Mouse (Mus musculus): ENCODE results near the gene Hoxb8. TPM values are rescaled to one million over a fixed set of nuclear protein-coding genes. Genes with fewer than 3 reads are reported as not detected.

Gene Hoxb8
- polyA plus RNA-seq, 2 experiments: 0.43 to 2.1 TPM

GRCm38 (mm10) chr11:96311520-96312417 is 30.1 kb downstream of the Hoxb8 start:
- Histone ChIP-seq H3K9ac (ENCODE audit: low read depth, low read length, severe bottlenecking) (no peak overlapping the region), H3K9me3 (ENCODE audit: control insufficient read depth, low read length) (no peaks in the 10 kb centered on the region), H3K27me3 (ENCODE audit: control insufficient read depth, insufficient read depth, low read length) (peaks cover 100% of the 10 kb centered on the region), H3K27ac (replicated peaks; ENCODE audit: low read depth, low read length) (no peak overlapping the region), H3K4me2 (replicated peaks; ENCODE audit: low read depth, low read length, severe bottlenecking) (peak overlapping the region; percentile 31), H3K4me1 (ENCODE audit: control insufficient read depth, insufficient read depth, low read length) (no peaks in the 10 kb centered on the region), H3K36me3 (ENCODE audit: control insufficient read depth, insufficient read depth, low read length) (no peaks in the 10 kb centered on the region), H3K4me3 (replicated peaks; ENCODE audit: low read length) (peak overlapping the region; percentile 25)
- ATAC-seq (ENCODE audit: low FRiP score, low read depth) (peak; percentile 84), DNase-seq (ENCODE audit: low spot score) (peak; percentile 82)
- 1% methylated on average over 31 of the region's 31 CpGs for WGBS
- no peak for TF ChIP-seq POLR2A (IDR thresholded peaks at IDR 0.05; ENCODE audit: borderline replicate concordance, extremely low read depth, insufficient read depth, insufficient read length)

GRCm38 (mm10) chr11:96313134-96313533 is 31.4 kb downstream of the Hoxb8 start:
- H3K4me2 ChIP-seq (replicated peaks; ENCODE audit: low read depth, low read length, severe bottlenecking): no peak overlapping the region
- ATAC-seq (ENCODE audit: low FRiP score, low read depth) (no peak), DNase-seq (ENCODE audit: low spot score) (no peak)
- no peak overlapping the region for H3K4me3 ChIP-seq (replicated peaks; ENCODE audit: low read length)
- no peak overlapping the region for H3K27ac ChIP-seq (replicated peaks; ENCODE audit: low read depth, low read length)
- no peak for TF ChIP-seq POLR2A (IDR thresholded peaks at IDR 0.05; ENCODE audit: borderline replicate concordance, extremely low read depth, insufficient read depth, insufficient read length)
- no peaks in the 10 kb centered on the region for H3K9me3 ChIP-seq (ENCODE audit: control insufficient read depth, low read length)
- H3K4me1 ChIP-seq (ENCODE audit: control insufficient read depth, insufficient read depth, low read length): no peaks in the 10 kb centered on the region
- 33% methylated on average over 2 of the region's 2 CpGs for WGBS
- H3K9ac ChIP-seq (ENCODE audit: low read depth, low read length, severe bottlenecking): no peak overlapping the region
- peaks cover 100% of the 10 kb centered on the region for H3K27me3 ChIP-seq (ENCODE audit: control insufficient read depth, insufficient read depth, low read length)
- H3K36me3 ChIP-seq (ENCODE audit: control insufficient read depth, insufficient read depth, low read length): no peaks in the 10 kb centered on the region

GRCm38 (mm10) chr11:96313806-96314428 is 32.2 kb downstream of the Hoxb8 start:
- 10% methylated on average over 12 of the region's 12 CpGs for WGBS
- no peak overlapping the region for H3K27ac ChIP-seq (replicated peaks; ENCODE audit: low read depth, low read length)
- H3K36me3 ChIP-seq (ENCODE audit: control insufficient read depth, insufficient read depth, low read length): no peaks in the 10 kb centered on the region
- H3K4me3 ChIP-seq (replicated peaks; ENCODE audit: low read length): no peak overlapping the region
- H3K9me3 ChIP-seq (ENCODE audit: control insufficient read depth, low read length): no peaks in the 10 kb centered on the region
- H3K9ac ChIP-seq (ENCODE audit: low read depth, low read length, severe bottlenecking): no peak overlapping the region
- no peak overlapping the region for H3K4me2 ChIP-seq (replicated peaks; ENCODE audit: low read depth, low read length, severe bottlenecking)
- DNase-seq (ENCODE audit: low spot score): no peak
- H3K4me1 ChIP-seq (ENCODE audit: control insufficient read depth, insufficient read depth, low read length): peaks cover 3% of the 10 kb centered on the region
- no peak for TF ChIP-seq POLR2A (IDR thresholded peaks at IDR 0.05; ENCODE audit: borderline replicate concordance, extremely low read depth, insufficient read depth, insufficient read length)
- H3K27me3 ChIP-seq (ENCODE audit: control insufficient read depth, insufficient read depth, low read length): peaks cover 100% of the 10 kb centered on the region
- no peak for ATAC-seq (ENCODE audit: low FRiP score, low read depth)

DNA sequence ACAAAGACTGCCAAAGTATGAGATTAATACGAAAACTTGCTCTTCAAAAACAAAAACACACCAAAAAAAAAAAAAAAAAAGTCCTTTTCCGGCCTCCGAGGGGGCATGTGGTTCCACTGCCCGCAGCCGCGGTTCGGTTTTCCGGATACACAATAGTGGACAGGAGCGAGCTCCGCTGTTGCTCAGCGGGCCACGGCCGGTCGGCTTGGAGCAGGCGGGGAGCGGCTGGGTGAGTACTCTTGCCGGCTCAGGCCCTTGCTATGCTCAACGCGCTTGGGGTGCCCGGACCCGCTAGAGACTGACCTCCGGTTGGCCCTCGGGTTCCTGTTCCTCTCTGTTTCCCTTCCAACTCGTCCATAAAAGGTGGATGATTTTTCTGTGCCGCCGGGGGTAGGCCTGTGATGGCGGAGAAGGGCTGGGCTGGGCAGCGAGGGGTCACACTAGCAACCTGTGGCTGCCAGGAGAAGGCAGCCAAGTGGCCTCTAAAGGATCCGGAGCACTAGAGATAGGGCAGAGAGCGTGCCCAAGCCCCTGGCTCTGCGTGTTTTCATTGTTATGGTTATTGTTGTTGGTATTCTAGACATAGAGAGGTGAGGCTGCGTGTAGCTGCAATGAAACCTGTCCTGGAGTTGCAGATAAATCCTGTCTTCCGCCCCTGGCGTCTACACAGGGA is 33.1 kb downstream of the Hoxb8 start:
- WGBS: 2% methylated on average over 34 of the region's 34 CpGs
- TF ChIP-seq POLR2A (IDR thresholded peaks at IDR 0.05; ENCODE audit: borderline replicate concordance, extremely low read depth, insufficient read depth, insufficient read length): no peak
- Histone ChIP-seq H3K27ac (replicated peaks; ENCODE audit: low read depth, low read length) (no peak overlapping the region), H3K4me1 (ENCODE audit: control insufficient read depth, insufficient read depth, low read length) (peaks cover 5% of the 10 kb centered on the region), H3K36me3 (ENCODE audit: control insufficient read depth, insufficient read depth, low read length) (no peaks in the 10 kb centered on the region), H3K27me3 (ENCODE audit: control insufficient read depth, insufficient read depth, low read length) (peaks cover 100% of the 10 kb centered on the region), H3K4me2 (replicated peaks; ENCODE audit: low read depth, low read length, severe bottlenecking) (peak overlapping the region; percentile 19; the same call in 1 of the 2 replicates), H3K9me3 (ENCODE audit: control insufficient read depth, low read length) (no peaks in the 10 kb centered on the region), H3K4me3 (replicated peaks; ENCODE audit: low read length) (peak overlapping the region; percentile 8; the same call in 1 of the 2 replicates), H3K9ac (ENCODE audit: low read depth, low read length, severe bottlenecking) (no peak overlapping the region)
- DNase-seq (ENCODE audit: low spot score): no peak
- ATAC-seq (ENCODE audit: low FRiP score, low read depth): no peak

GRCm38 (mm10) chr11:96315344-96315681 is 33.6 kb downstream of the Hoxb8 start:
- no peak overlapping the region for H3K9ac ChIP-seq (ENCODE audit: low read depth, low read length, severe bottlenecking)
- no peak for DNase-seq (ENCODE audit: low spot score)
- ATAC-seq (ENCODE audit: low FRiP score, low read depth): no peak
- peaks cover 100% of the 10 kb centered on the region for H3K27me3 ChIP-seq (ENCODE audit: control insufficient read depth, insufficient read depth, low read length)
- peak overlapping the region; percentile 19; the same call in 1 of the 2 replicates for H3K4me2 ChIP-seq (replicated peaks; ENCODE audit: low read depth, low read length, severe bottlenecking)
- WGBS: 12% methylated on average over 5 of the region's 5 CpGs
- H3K4me1 ChIP-seq (ENCODE audit: control insufficient read depth, insufficient read depth, low read length): peaks cover 5% of the 10 kb centered on the region
- H3K36me3 ChIP-seq (ENCODE audit: control insufficient read depth, insufficient read depth, low read length): no peaks in the 10 kb centered on the region
- H3K9me3 ChIP-seq (ENCODE audit: control insufficient read depth, low read length): no peaks in the 10 kb centered on the region
- no peak overlapping the region for H3K27ac ChIP-seq (replicated peaks; ENCODE audit: low read depth, low read length)
- peak overlapping the region; percentile 8; the same call in 1 of the 2 replicates for H3K4me3 ChIP-seq (replicated peaks; ENCODE audit: low read length)
- no peak for TF ChIP-seq POLR2A (IDR thresholded peaks at IDR 0.05; ENCODE audit: borderline replicate concordance, extremely low read depth, insufficient read depth, insufficient read length)

Data from limb, embryonic 14.5 days (tissue).